Comparison of ENCODE assay signal across 8 mouse cellular contexts in the genomic region with DNA sequence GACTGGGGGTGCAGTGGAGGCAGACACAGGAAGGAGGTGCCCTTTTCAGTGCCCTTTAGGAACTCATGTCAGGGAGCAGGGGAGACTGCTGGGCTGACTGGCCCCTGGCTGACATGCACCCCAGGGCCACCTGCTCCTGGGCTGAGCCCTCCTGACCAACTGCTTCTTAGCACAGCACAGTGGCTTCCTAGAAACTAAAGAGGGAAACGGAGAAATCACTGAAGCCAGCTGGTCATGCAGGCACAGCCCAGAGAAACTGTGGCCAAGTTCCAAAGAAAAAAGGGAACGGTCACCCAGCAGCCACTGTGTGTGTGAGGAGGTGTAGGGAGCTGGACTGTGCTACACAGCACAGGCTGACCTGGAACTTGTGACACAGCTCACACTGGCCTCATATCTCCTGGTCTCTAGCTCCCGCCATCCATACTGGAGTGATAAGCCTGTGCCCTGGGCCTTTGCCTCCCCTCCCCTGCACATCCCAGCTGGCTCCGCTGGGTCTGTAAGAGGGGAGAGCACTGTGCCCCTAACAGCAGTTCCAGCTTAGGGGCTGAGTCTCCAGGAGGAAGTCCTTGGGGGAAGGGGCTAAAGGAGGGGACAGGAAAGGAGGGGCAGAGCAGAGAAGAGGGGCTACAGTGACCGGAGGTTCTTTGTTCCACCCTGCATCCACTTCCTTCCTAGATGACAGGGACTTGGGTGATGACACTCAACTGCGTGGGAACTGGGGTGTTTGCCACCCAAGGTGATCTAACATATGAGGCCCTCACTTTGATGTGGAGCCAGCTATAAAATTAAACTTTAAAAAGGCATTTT. TPM values are rescaled to one million over a fixed set of nuclear protein-coding genes. Genes with fewer than 3 reads are reported as not detected.
DNase-seq lines count a peak whose midpoint lies in the region; ATAC-seq and TF ChIP-seq lines count a peak whose summit lies in the region.

No protein-coding gene starts in this region.

- H3K36me3 ChIP-seq in heart, embryonic 15.5 days, result peaks cover 11% of the 10 kb centered on the region; the same call in 1 of the 2 replicates

- H3K27ac ChIP-seq in heart, embryonic 15.5 days, result peak overlapping the region; percentile 5
- peak overlapping the region; percentile 71 for H3K27ac ChIP-seq in olfactory bulb, adult 2 months (ENCODE audit: insufficient read depth, low read depth, low read length)

- TF ChIP-seq CTCF in olfactory bulb, adult 2 months (IDR thresholded peaks at IDR 0.05; ENCODE audit: insufficient read depth, low read depth, low read length), result no peak

- no peaks in the 10 kb centered on the region for H3K27me3 ChIP-seq in heart, embryonic 15.5 days

- H3K4me1 ChIP-seq in heart, embryonic 15.5 days (replicated peaks), result peaks cover 20% of the 10 kb centered on the region
- H3K4me1 ChIP-seq in olfactory bulb, adult 2 months (ENCODE audit: control insufficient read depth, insufficient read depth, low read length), result peaks cover 17% of the 10 kb centered on the region

- no peak overlapping the region for H3K4me2 ChIP-seq in heart, embryonic 15.5 days

- DNase-seq in heart, adult 11 months, result peak; percentile 95
- DNase-seq in heart, postnatal 25 days (ENCODE audit: low spot score), result no peak
- peak; percentile 24 for DNase-seq in adipocyte (ENCODE audit: low spot score)
- DNase-seq in layer of hippocampus, postnatal 10 days (ENCODE audit: low spot score in 2 of 2), result peak; percentile 31 to 45
- no peak for DNase-seq in embryo, embryonic 11 days

- TF ChIP-seq POLR2A in olfactory bulb, adult 2 months (IDR thresholded peaks at IDR 0.05; ENCODE audit: insufficient read depth, low read depth, low read length), result no peak

- peak; percentile 39; the same call in 1 of the 2 replicates for ATAC-seq in common myeloid progenitor, adult 5-6 weeks (replicated peaks; ENCODE audit: low read depth, poor library complexity, severe bottlenecking)
- peak; percentile 29 for ATAC-seq in heart, embryonic 15.5 days (replicated peaks; ENCODE audit: insufficient number of reproducible peaks, insufficient read depth, low FRiP score, low read depth)

- H3K9ac ChIP-seq in heart, embryonic 15.5 days, result no peak overlapping the region

- intact Hi-C loops in heart, postnatal 25 days (cut with DNase I), result loop anchor here (5.0 kb wide), 1 partner anchor 102 kb away; no protein-coding TSS in a partner anchor

- no peak overlapping the region for H3K4me3 ChIP-seq in heart, embryonic 15.5 days
- no peak overlapping the region for H3K4me3 ChIP-seq in olfactory bulb, adult 2 months (ENCODE audit: insufficient read depth, low read depth, low read length)

- no peaks in the 10 kb centered on the region for H3K9me3 ChIP-seq in heart, embryonic 15.5 days (replicated peaks)

- WGBS in heart, embryonic 15.5 days, result 32% methylated on average over 6 of the region's 6 CpGs
- WGBS in olfactory bulb, adult 2 months, result 65% methylated on average over 6 of the region's 6 CpGs

RNA-seq across cellular contexts. Expression of a gene that starts 48.9 kb away (rescaled TPM):
- total RNA-seq in heart, postnatal 25 days (2021), result 10 to 100 TPM; 12.7 to 14.6 TPM
- total RNA-seq in common myeloid progenitor, adult 5-6 weeks (2017), result 1.7 and 5.8 TPM in 2 replicates
- 11.7 and 12.7 TPM in 2 replicates for polyA plus RNA-seq in heart, embryonic 15.5 days (2015; fragmentation: Nextera tagmentation; extraction: Ambion mirVana)
- 10 to 100 TPM; 72.7 to 76.9 TPM for total RNA-seq in layer of hippocampus, postnatal 10 days (2021)
- not detected in 2 replicates for polyA plus RNA-seq in olfactory bulb, adult 2 months (2012; ENCODE audit: insufficient read depth, insufficient read length, low replicate concordance, missing spikeins)

RNA-seq across cellular contexts. Expression of a gene that starts 59.7 kb away (rescaled TPM):
- 10 to 100 TPM; 18.8 to 24.6 TPM for total RNA-seq in heart, postnatal 25 days (2021)
- not detected in 2 replicates for total RNA-seq in common myeloid progenitor, adult 5-6 weeks (2017)
- 22.5 and 25.7 TPM in 2 replicates for polyA plus RNA-seq in heart, embryonic 15.5 days (2015; fragmentation: Nextera tagmentation; extraction: Ambion mirVana)
- total RNA-seq in layer of hippocampus, postnatal 10 days (2021), result 1 to 10 TPM; 2.3 to 2.8 TPM
- polyA plus RNA-seq in olfactory bulb, adult 2 months (2012; ENCODE audit: insufficient read depth, insufficient read length, low replicate concordance, missing spikeins), result not detected in 2 replicates

Comparison
In these comparisons a context has a peak if more than half of its experiments do, and no peak if none do; other contexts are left out.
1. DNase-seq: peak in heart, adult 11 months (single experiment), adipocyte (single experiment) and layer of hippocampus, postnatal 10 days (2 of 2); none in heart, postnatal 25 days (single experiment) and embryo, embryonic 11 days (single experiment).
2. RNA of a gene that starts 48.9 kb away (total RNA-seq): 72.7 to 76.9 TPM in layer of hippocampus, postnatal 10 days; 12.7 to 14.6 TPM in heart, postnatal 25 days and 1.7 to 5.8 TPM in common myeloid progenitor, adult 5-6 weeks; every median in the first group is over 4 times any median in the second.
3. RNA of a gene that starts 59.7 kb away (total RNA-seq): 18.8 to 24.6 TPM in heart, postnatal 25 days; 2.3 to 2.8 TPM in layer of hippocampus, postnatal 10 days and not detected in common myeloid progenitor, adult 5-6 weeks; every median in the first group is over 4 times any median in the second.